Mouse (Mus musculus) hindbrain, postnatal 0 days (tissue): ENCODE measurements around the gene Ccnyl1. TPM values are rescaled to one million over a fixed set of nuclear protein-coding genes. Genes with fewer than 3 reads are reported as not detected.

Source experiments
- ATAC-seq: fragments of 200-750 bp; cut with Nextera tagmentation; 2 replicates; pipeline ENCODE4 v1.8.0; 2017; ENCODE audit warnings: mild to moderate bottlenecking, moderate TSS enrichment, moderate library complexity
- DNase-seq: peaks from one replicate; pipeline ENCODE4 v3.0.0-alpha.2; 2015; ENCODE audit warnings: low spot score
- H3K27ac ChIP-seq: fragments of 300-500 bp; sonication (generic); 2 replicates; pipeline ENCODE4 v1.5.1; 2014; ENCODE audit warnings: mild to moderate bottlenecking
- H3K27me3 ChIP-seq: fragments of 300-500 bp; sonication (generic); 2 replicates; pipeline ENCODE4 v1.6.1; 2014; ENCODE audit warnings: low read length, mixed read lengths; ENCODE audit not compliant: insufficient read depth
- H3K36me3 ChIP-seq: fragments of 300-500 bp; sonication (generic); 2 replicates; pipeline ENCODE4 v1.6.1; 2014; ENCODE audit warnings: low read length, mixed read lengths; ENCODE audit not compliant: insufficient read depth
- H3K4me1 ChIP-seq: fragments of 300-500 bp; sonication (generic); 2 replicates; pipeline ENCODE4 v1.6.1; 2014; ENCODE audit warnings: antibody characterized with exemption, low read length, mixed read lengths; ENCODE audit not compliant: insufficient read depth
- H3K4me2 ChIP-seq: fragments of 300-500 bp; sonication (generic); 2 replicates; pipeline ENCODE4 v1.6.1; 2014; ENCODE audit warnings: low read depth, mild to moderate bottlenecking, low read length, moderate library complexity, mixed read lengths
- H3K4me3 ChIP-seq: fragments of 300-500 bp; sonication (generic); 2 replicates; pipeline ENCODE4 v1.5.1; 2014; ENCODE audit warnings: low read length
- H3K9ac ChIP-seq: fragments of 300-500 bp; sonication (generic); replicated peaks from 2 replicates; pipeline ENCODE4 v1.6.1; 2014; ENCODE audit warnings: mild to moderate bottlenecking, low read length, moderate library complexity, mixed read lengths
- H3K9me3 ChIP-seq: fragments of 300-500 bp; sonication (generic); 2 replicates; pipeline ENCODE4 v1.6.1; 2016; ENCODE audit warnings: low read length, mixed read lengths
- CTCF ChIP-seq: IDR thresholded peaks from 2 replicates; pipeline ENCODE4 v1.5.1; 2016; ENCODE audit warnings: antibody characterized with exemption, control low read depth, low read depth
- WGBS: fragments of 180-500 bp; shearing (Covaris S2); extraction: QIAGEN DNeasy Blood & Tissue Kit; methylation state at CpG from one replicate; pipeline ENCODE4 v1.1.7; 2014; 5-methylcytosine and 5-hydroxymethylcytosine counted together
- polyA plus RNA-seq: library from polyadenylated mRNA; unstranded; fragments of >200 nt; fragmentation: Nextera tagmentation; extraction: Ambion mirVana; gene quantifications from 2 replicates; pipeline ENCODE4 v1.2.1, GENCODE M21; 2015
- total RNA-seq: library from RNA; depleted of rRNA; stranded (reverse); fragments of >200 nt; gene quantifications from 2 replicates; pipeline ENCODE4 v1.2.3, GENCODE M21; 2014

Gene Ccnyl1
- total and polyA plus RNA-seq, 2 experiments from 2014 or later = 3.5 to 17.5 TPM

- Histone ChIP-seq H3K27me3 (no peaks in the 10 kb centered on the region), H3K4me3 (no peak overlapping the region), H3K36me3 (no peaks in the 10 kb centered on the region), H3K27ac (no peak overlapping the region), H3K4me2 (no peak overlapping the region), H3K4me1 (no peaks in the 10 kb centered on the region), H3K9ac (no peak overlapping the region), H3K9me3 (no peaks in the 10 kb centered on the region)
- 93% methylated on average over 5 of the region's 5 CpGs for WGBS
- ATAC-seq (no peak), DNase-seq (no peak)
- TF ChIP-seq CTCF = no peak
Measured at GRCm38 (mm10) chr1:64754658-64755057, 64.4 kb downstream of the Ccnyl1 start.

DNA sequence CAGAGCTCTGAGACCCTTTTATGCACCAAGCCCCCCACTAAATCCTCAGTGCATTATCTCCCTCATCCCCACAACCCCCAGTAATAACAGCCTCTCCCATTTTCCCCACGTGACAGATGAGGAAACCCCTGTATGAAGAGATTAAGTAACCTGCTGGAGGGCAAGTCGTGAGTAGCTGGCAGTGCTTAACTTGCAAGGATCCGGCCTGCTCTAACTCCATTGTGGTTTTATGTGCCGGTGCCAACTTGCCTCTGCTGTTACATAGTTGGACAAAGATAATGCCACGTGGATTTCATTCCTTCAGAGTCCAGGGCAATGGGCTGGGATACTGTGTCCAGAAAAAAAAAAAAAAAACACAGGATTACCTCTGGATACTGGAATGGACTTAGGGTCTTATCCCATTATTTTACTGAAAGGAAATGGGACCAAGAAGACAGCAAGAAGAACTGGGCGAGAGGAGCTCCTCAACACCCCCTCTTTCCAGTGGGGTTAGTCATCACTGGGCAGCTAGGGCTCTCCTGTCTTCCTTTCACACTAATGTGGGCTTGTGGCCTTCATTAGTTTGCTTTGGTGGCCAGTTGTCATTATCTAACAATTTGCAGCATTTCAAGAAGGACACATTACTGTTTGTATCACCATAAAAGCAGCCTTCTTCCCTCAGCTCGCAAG, 65.8 kb downstream of the Ccnyl1 start:
- Histone ChIP-seq H3K9me3 (no peaks in the 10 kb centered on the region), H3K4me2 (no peak overlapping the region), H3K27ac (no peak overlapping the region), H3K36me3 (no peaks in the 10 kb centered on the region), H3K27me3 (no peaks in the 10 kb centered on the region), H3K9ac (no peak overlapping the region), H3K4me3 (no peak overlapping the region), H3K4me1 (no peaks in the 10 kb centered on the region)
- ATAC-seq (no peak), DNase-seq (no peak)
- WGBS = 65% methylated on average over 7 of the region's 7 CpGs
- no peak for TF ChIP-seq CTCF

DNA sequence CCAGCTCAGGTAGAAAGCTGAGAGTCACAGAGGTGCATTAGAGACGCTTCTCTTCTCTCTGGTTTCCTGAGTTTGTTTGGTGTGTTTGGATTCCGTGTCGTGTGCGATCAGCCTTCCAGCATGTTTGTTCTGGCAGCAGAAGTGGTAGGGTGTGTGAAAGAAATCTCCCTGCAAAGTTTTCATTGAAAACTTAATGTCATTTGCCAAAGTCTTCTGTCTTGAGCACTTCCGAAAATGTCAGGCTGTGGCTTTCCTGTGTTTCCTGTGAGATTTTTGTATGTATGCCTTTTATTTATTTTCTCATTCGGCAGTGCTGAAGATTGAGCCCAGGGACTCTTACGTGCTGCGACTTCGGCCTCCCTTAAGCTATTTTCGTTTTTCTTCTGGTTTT, 66.4 kb downstream of the Ccnyl1 start:
- Histone ChIP-seq H3K9ac (no peak overlapping the region), H3K27me3 (no peaks in the 10 kb centered on the region), H3K4me1 (no peaks in the 10 kb centered on the region), H3K27ac (no peak overlapping the region), H3K9me3 (no peaks in the 10 kb centered on the region), H3K4me3 (no peak overlapping the region), H3K4me2 (no peak overlapping the region), H3K36me3 (no peaks in the 10 kb centered on the region)
- no peak for DNase-seq
- TF ChIP-seq CTCF = no peak
- no peak for ATAC-seq
- 75% methylated on average over 10 of the region's 10 CpGs for WGBS

GRCm38 (mm10) chr1:64757254-64757653, 67.0 kb downstream of the Ccnyl1 start:
- no peak overlapping the region for H3K27ac ChIP-seq
- no peak overlapping the region for H3K4me3 ChIP-seq
- DNase-seq (peak; percentile 47), ATAC-seq (no peak; the same call in 1 of the 2 replicates)
- no peaks in the 10 kb centered on the region for H3K9me3 ChIP-seq
- no peaks in the 10 kb centered on the region for H3K36me3 ChIP-seq
- no peaks in the 10 kb centered on the region for H3K27me3 ChIP-seq
- TF ChIP-seq CTCF = no peak
- H3K4me1 ChIP-seq = no peaks in the 10 kb centered on the region
- no peak overlapping the region for H3K9ac ChIP-seq
- 33% methylated on average over 2 of the region's 2 CpGs for WGBS
- H3K4me2 ChIP-seq = no peak overlapping the region

GRCm38 (mm10) chr1:64757766-64758165, 67.5 kb downstream of the Ccnyl1 start:
- ATAC-seq (no peak), DNase-seq (no peak)
- TF ChIP-seq CTCF = no peak
- Histone ChIP-seq H3K9me3 (no peaks in the 10 kb centered on the region), H3K36me3 (no peaks in the 10 kb centered on the region), H3K27ac (no peak overlapping the region), H3K27me3 (no peaks in the 10 kb centered on the region), H3K9ac (no peak overlapping the region), H3K4me3 (no peak overlapping the region), H3K4me1 (no peaks in the 10 kb centered on the region), H3K4me2 (no peak overlapping the region)
- WGBS = 82% methylated on average over 5 of the region's 5 CpGs

- ATAC-seq (no peak), DNase-seq (no peak)
- Histone ChIP-seq H3K4me3 (no peak overlapping the region), H3K27ac (no peak overlapping the region), H3K36me3 (no peaks in the 10 kb centered on the region), H3K4me2 (no peak overlapping the region), H3K9ac (no peak overlapping the region), H3K9me3 (no peaks in the 10 kb centered on the region), H3K27me3 (no peaks in the 10 kb centered on the region), H3K4me1 (no peaks in the 10 kb centered on the region)
- TF ChIP-seq CTCF = no peak
- 83% methylated on average over 4 of the region's 4 CpGs for WGBS
Measured at GRCm38 (mm10) chr1:64761646-64762045, 71.4 kb downstream of the Ccnyl1 start.

DNA sequence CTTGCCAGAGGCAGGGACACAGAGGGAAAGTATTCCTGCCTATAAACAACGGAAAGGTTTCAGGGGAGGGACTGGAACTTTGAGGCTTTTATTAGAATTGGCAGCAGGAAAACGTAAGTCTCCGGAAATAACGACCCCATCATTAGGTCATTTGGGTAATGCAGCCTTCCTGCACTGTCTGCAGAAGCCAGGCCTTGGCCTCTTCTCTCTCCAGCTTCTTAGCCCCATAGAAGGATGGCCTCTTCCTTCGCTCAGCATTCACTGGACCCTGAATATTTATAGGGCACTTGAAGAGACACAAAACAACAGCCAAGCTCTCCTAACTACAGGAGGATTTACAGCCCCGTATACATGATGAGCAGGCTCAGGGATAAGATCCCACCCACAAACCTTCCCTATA, 79.9 kb downstream of the Ccnyl1 start:
- 66% methylated on average over 6 of the region's 6 CpGs for WGBS
- ATAC-seq = no peak

More for the DNA sequence above, 79.9 kb downstream of the Ccnyl1 start:
- no peak for TF ChIP-seq CTCF
- no peak overlapping the region for H3K9ac ChIP-seq
- no peak overlapping the region for H3K27ac ChIP-seq
- no peak overlapping the region for H3K4me3 ChIP-seq
- H3K9me3 ChIP-seq = no peaks in the 10 kb centered on the region
- no peaks in the 10 kb centered on the region for H3K27me3 ChIP-seq
- no peak for DNase-seq
- H3K36me3 ChIP-seq = no peaks in the 10 kb centered on the region
- H3K4me2 ChIP-seq = no peak overlapping the region
- H3K4me1 ChIP-seq = no peaks in the 10 kb centered on the region
